Mouse (Mus musculus) embryonic fibroblast, embryonic 13.5 days (primary cell): ENCODE measurements at regions not wholly inside any gene's neighbourhood (a gene's known extent, or its start where the extent isn't known, plus 50 kb on each side); places are given as distances from the start of the nearest gene placed in this dataset.

Experiments used
- CTCF ChIP-seq: IDR thresholded peaks from 2 replicates; pipeline ENCODE4 v1.5.1; 2011; ENCODE audit warnings: mild to moderate bottlenecking, control low read depth, low read length, moderate library complexity, borderline replicate concordance; ENCODE audit not compliant: insufficient read depth
- POLR2A ChIP-seq: IDR thresholded peaks from 2 replicates; pipeline ENCODE4 v1.6.1; 2011; ENCODE audit warnings: low read depth, mild to moderate bottlenecking, control low read depth, low read length, moderate library complexity

GRCm38 (mm10) chr13:102355569-102355968 lies 337.8 kb upstream of the Cd180 start:
- TF ChIP-seq POLR2A (no peak), CTCF (no peak)
